Mouse (Mus musculus): ENCODE measurements around the gene Pik3ca.

The Pik3ca gene

DNA sequence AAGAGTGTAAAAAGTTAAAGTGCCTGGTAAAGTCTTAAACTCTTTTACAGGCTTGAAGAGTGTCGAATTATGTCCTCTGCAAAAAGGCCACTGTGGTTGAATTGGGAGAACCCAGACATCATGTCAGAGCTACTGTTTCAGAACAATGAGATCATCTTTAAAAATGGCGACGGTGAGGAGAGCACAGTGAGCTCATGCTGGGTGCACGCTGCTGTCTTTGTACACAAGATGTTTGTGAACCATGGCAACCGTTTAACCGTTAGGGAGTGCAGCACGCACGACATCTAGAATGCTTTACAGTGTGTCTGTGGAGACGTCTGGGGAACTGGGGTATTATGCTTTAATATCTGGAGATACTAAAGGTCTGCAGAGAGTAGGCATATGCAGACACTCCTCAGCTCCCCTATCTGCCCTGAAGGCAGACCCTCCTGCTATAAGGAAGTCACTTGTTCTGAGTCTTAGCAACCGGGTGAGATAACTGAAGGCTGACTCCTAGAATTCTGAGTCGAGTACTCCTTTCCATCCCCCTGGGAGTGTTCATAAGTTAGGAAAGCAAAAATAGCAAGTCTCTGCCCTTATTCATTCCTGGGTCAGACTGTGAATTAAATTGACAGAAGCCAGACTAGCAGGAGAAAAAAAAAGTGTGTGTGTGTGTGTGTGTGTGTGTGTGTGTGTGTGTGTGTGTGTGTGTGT, 57.0 kb downstream of the Pik3ca start:
- DNase-seq, result no peak

DNA sequence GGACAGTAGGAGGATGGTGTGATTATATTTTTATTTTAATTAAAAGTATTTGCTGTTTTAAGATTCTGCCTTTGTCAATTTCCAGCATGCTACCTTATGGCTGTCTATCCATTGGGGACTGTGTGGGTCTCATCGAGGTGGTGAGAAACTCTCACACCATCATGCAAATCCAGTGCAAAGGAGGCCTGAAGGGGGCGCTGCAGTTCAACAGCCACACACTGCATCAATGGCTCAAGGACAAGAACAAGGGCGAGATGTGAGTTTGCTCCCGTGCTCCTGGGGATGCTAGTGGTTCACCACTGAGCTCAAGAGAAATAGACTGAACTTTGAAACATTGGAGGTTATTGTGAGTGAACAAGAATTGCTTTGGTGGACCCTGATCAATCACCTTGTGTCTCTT, 62.3 kb downstream of the Pik3ca start:
- DNase-seq, result peak; percentile 49

DNA sequence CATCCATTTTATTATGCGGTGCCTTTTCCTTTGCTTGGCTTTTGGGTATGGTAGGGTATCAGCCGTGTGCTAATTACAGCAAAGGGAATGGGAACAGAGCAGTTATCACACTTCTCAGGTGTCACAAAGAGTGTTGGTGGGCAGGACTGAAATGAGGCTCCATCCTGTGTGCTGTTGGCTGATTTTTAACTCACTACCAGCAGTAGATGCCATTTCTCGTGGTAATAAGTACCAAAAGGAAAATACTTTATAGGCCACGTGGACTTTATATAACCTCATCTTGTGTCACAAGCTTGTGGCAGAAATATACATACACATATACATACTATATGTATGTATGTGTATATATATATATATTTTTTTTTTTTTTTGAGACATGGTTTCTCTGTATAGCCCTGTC, 69.8 kb downstream of the Pik3ca start:
- no peak for DNase-seq

DNA sequence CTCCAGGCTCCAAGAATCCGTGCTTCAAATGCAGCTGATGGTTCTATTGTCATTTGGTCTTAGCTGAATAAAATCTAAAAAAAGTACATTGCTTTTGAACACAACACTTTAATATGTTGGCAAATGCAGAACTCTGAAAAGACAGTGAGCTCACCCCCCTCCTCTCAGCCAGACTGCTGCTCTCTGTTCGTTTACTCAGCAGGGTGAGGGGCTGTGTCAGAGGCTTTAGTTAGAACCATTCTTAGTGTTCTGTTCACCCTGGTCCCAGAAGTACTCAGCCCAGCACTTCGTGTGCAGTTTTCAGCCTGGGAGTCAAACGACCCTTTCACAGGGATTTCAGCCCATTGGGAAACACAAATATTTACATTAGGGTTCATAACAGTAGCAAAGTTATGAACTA, 70.9 kb downstream of the Pik3ca start:
- DNase-seq, result no peak

DNA sequence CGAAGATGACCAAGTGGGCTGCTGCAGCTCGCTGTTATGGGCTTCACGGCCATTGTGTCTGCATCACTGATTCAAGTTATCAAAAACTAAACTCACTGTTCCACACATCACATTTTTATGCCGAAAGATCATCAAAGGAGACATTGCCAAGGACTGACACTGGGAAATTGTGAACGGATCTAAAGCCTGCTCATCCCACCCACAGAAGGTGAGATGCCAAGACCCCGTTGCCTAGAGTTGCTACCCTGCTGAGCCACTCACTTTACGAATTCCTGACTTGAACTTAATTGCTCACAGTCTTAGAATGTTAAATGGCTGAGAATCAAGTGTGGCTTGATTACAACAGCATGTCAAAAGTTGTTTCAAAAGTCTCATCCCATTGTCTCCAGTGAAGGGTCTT, 73.0 kb downstream of the Pik3ca start:
- no peak for DNase-seq

DNA sequence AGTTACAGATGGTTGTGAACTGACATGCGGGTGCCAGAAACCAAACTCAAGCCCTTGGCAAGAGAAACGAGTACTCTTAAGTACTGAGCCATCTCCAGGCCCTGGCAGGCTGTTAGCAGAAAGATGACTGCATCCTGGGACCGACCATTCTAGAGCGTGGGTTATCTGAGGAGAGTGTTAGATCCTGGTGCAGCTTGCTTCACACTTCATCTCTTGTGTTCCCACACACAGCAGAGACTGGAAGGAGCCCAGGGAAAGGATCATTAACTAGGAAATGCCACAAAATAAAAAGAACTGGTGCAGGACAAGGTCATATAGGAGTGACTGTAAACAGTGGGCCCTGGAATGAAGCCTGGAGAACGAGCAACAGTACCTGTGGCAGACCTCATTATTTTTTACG, 73.6 kb downstream of the Pik3ca start:
- peak; percentile 47 for DNase-seq

DNA sequence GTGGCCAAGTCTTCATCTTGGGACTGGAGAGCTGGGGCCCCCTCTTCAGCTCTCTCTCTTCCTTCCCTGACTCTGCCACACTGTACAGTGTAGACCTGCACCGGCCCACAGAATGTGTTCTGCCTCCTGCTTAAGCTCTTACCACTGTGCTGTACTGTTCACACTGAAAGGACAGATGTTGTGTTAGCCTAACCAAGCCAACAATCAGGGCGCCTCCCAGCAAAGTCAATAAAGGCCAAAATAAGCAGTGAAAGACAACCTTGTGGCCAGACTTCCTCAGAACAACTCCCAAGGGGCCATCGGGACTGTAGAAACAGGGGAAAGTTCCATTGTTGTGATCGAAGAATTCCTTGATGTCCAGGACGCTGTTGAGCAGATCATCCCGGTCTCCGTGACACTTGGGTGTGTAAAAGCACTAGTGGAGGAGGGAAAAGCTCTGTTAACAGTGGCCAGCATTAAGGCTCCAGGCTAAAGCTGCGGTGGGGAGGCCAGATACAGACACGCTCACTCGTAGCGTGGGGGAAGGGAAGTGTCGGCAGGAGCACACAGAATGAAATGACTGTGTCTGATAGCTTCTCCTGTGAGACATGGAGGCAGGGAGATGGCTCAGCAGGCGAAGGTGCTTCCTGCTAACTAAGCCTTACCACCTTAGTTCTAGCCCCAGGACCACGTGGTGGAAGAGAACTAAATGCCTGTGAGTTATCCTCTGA, 74.9 kb downstream of the Pik3ca start:
- peak; percentile 5 for DNase-seq

DNA sequence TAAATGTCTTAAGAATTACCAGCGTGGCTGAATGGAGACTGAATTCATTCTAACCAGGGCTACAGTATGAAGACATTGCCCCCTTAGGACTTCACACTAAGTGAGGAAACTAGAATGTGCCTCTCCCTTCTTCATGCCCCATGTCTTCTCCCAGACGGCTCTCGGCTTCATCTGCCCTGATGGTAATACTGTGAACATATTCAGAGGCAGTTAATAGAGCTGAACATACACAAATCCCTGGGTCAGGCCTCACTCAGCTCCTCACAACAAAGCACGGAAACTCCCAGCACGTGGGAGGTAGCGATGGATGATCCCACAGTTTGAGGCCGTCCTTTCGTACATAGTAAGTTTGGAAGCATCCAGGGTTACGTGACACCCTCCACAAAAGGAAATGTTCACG, 75.7 kb downstream of the Pik3ca start:
- DNase-seq, result no peak

DNA sequence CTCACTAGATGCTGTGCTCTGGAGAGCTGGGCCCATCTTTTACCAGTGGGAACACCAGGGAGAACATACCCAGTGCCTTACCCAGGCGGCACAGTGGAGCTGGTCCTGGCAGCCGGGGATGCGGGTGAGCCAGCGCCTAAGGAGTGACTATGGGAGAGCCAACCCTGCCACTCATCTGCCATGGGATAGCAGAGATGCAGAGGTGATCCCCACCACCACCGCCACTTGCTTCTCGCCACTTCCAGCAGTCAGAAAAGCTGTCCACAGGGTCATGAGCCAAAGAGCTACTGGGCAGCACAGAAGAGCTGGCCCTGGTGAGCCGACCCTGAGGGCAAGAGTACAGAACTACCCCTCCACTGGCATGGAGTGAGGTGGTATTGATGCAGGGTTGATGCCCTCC, 82.5 kb downstream of the Pik3ca start:
- no peak for DNase-seq

DNA sequence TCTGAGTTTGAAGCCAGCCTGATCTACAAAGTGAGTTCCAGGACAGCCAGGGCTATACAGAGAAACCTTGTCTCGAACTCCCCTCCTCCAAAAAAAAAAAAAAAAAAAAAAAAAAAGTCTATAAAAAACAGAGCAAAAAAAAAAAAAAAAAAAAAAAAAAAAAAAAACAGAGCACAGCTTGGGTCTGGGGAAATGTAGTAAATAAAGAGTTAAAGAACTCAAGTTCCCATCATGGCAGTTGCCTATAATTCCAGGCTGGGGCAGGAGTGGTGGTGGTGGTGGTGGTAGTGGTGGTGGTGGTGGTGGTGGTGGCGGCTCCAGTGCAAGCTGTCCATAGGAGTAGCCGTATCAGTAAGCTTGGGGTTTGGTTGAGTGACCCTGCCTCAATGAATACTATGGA, 85.6 kb downstream of the Pik3ca start:
- DNase-seq, result no peak

DNA sequence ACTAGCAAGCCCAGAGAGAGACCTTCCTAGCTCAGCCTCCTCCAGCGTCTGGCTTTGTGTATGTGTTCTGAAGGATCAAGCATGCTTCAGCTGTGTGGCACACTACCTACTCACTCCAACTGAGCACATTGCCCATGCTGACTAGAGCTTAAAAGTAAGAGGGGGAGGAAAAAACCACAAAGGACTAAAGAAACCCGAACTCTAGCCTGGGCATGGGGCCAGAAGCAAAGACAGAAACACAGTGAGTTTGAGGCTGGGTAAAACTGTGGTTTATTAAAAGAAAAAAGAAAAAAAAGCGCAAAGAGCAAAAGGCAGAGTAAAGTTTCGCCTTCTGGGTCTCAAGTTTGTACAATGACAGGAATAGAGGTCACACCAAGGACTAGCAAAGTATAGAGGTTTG, 89.1 kb downstream of the Pik3ca start:
- DNase-seq, result no peak

DNA sequence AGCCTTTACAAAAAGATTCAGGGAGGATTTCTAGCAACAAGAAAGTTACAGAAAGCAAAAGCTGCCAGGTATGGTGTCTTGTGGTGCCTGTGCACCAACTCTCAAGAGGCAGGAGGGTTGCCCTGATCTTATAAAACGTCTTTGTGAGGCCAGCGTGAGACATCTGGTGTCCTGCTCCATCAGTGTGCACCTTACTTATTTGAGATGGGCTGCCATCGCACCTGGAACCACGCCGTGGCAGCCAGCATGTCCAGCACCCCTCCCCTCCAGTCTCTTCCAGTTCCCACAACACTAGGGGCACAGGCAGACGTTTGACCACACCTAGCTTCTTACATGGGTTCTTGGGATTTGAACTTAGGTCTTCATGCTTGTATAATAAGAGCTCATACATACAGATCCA, 90.7 kb downstream of the Pik3ca start:
- peak; percentile 0 for DNase-seq

DNA sequence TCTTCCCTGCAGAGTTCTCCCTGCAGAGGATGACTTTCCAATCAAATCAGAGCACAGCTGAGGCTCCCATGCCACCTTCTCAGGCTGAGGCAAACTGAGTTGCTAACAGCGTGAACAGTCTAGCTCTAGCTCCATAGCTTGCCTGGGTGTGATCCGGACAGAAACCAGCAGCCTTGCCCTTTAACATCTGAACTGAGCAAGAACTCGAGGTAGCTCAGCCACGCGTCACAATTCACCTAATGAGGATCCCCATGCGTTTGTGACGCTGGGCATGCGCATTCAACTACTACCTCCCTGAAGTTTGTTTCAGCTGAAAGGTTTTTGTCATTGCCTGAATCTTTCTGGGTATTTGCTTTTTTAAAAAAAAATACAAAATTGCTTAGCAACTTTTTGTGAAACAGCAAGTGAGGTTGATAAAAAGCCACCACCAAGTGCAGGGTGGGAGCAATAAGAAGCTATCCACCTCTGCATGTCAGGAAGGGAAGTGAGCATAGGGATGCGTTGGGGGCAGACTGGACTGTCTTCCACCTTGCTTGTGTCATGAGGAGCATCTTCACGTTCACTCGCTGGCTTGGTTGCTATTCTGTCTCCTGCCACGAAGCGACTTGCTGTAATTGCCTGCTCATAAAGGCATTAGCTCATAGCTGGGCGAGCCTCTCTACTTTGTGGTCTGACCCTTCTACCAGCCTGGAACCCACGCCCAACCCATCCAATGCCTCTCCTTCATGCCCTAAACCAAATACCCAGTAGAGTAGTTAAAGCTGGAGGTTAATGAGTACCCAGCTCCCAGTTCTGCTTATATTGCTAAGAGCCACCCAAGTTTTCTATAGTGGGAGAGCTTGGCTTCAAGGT, 92.8 kb downstream of the Pik3ca start:
- peak; percentile 1 for DNase-seq

DNA sequence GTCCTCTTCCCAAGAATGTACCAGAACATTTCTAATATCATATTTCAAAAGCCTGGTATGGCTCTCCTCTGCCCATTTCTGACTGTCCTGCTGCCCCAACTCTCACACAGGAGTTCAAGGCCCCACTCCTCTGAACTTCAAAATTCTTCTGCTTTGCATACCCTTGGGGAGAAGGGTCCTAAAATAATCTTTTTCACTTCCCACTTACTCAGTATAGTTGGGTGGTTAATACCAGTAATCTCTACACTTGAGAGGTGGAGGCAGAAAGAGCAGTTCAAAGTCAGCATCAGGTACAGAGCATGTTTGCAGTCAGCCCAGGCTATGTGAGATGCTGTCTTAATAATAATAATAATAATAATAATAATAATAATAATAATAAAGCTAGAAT, 93.5 kb downstream of the Pik3ca start:
- no peak for DNase-seq

DNA sequence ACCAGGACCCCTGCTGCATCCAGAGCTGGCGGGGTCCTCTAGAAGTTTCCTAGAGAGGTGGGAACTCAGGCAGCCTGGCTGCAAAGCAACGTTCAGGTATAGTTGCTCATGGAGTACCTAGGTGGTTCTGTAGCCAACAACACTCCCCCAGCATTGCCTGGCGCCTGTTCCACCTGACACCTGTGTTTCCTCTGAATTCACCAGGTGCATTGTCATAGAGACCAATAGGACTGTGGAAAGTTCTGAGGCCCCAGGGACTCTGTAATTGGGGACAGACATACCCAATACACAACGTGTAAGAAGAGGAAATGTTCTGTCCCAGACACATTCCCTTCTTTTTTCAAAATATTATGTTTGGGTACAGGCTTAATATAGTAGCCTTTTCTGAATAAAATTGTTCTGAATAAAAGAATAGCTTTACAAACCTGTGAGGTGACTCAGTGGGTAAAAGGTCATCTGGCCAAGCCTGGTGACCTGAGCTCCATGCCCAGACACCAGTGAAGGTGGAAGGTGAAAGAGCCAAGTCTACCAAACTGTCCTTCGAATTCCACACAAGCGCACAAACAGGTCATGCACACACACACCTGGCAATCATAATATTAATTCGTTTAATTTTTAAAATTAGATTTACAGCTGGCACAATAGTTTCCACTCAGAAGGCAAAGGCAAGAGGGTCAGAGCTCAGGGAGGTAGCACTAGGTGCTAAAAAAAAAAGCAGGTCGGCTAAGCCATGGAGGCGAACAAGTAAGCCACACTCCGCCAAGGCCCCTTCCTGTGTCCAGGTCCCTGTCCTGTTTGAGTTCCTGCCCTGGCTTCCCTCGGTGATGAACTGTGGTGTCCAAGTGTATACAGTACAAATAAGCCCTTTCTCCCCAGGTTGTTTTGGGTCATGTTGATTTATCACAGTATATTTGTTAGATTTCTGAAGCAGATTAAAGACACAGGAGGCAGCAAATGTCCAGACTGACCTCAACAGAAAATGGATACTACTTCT, 94.9 kb downstream of the Pik3ca start, which contains the start of gene Kcnmb3:
Kcnmb3 (minus strand) TSS at position 135 of the 994 bp plus-strand sequence.
- no peak for DNase-seq

DNA sequence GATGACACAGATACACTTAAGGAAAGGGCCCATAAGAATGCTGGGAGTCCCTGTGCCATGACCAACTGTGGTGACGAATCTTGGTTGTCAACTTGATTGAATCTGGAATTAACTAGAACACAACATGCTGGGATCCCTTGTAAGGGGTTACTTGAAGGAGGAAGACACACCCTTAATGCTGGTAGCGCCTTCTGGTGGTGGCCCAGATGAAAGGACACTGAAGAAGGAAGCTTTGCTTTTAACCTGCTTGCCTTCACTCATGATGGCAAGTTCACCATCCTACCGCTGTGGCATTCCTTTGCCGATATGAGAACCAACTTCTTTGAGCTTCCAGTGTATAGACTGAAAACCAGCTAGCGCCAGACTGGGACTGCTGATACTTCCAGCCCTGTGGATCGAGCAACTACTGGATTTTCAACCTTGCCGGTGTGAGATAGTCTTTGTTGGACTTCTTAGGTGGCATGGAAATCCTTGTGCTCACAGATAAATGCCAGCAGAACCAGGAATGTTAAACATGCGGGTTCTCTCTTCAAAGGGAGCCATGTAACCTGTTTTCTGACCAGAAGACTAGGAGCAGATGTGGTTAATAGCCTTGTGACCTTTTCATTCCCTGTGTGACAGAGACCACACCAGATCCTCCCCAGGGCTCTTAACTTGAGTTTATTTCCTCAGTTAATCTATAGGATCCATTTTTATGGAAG, 97.1 kb downstream of the Pik3ca start:
- no peak for DNase-seq

DNA sequence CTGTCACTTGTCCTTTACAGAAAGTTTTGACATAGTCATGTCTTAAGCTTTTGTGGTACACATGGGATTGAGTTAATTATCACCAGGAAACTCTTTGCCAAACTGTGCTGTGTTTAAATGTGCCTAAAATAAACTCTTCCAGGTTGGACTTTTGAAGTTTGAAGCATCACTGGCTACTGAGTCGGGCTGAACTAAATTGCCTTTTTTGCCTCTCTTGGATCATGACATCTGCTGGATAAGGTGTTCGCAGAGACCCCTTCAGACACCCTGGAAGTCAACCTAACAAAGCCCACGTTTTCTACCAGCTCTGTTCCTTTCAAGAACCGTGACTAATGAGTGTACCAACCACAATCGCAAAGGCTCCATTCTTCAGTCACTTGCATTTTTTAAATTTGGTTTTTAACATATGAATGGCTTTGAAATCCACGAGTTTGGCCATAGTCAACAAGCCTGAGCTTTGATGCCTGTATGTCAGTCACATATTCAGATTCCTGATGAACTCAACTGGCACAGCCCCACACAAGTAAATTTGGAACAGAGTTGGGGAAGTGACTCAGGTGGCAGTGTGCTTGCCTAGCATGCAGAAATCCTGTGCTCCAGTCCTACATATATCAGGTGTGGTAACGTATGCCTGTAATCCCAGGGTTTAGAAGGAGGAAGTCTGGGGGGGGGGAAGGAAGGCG, 97.8 kb downstream of the Pik3ca start:
- DNase-seq, result peak; percentile 31

DNA sequence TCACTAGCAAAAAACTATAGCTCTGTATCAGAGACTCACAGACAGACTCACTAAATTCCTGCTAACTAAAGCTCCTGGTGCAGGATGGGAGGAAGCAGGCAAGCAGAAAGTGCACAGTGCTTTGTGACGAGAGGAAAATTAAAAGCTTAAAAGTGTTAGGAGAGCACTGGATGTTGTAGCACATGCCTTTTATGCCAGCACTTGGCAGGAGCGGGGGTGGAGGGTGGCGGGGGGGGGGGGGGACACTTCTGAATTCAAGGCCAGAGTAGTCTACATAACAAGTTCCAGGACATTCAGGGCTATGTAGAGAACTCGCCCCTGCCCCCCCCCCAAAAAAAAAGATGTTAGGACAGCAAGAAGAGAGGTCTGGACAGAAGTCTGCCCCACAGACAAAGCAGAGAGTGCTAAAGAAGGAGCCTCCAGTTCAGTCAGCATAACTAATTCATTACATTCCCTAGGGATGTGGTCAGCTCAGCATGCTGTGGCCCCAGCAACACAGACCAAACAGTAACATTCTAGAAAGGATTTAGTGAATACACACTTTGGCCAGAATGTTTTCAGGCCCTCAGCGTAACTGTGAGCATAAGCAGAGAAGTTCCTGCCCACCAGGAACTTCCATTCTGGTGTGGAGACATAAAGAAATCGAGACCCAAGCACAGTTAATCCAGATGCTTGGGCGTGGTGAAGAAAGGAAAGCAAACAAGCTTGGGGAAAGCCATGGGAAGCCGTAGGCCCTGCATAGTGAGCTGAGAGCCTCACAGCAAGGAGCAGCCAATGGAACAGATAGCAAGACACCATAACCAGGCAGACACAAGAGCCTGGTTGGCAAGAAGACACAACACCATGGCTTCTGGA, 98.6 kb downstream of the Pik3ca start:
- no peak for DNase-seq

DNA sequence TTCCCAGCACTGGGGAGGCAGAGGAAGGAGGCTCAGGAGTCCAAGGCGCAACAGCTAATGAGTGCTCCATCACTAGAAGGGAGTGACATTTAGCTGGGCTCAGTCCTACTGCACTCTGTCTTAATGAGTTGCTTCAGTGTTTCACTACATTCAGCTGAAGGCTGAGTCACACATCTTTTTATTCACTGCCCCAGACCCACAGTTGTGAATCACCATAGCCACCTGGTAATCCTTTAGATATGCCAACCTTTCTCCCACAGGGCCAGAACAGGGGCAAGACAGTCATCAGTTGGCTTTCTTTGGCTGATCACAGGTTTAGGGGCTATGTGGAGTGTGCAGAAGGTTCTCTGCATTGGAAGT, 99.2 kb downstream of the Pik3ca start:
- no peak for DNase-seq

DNA sequence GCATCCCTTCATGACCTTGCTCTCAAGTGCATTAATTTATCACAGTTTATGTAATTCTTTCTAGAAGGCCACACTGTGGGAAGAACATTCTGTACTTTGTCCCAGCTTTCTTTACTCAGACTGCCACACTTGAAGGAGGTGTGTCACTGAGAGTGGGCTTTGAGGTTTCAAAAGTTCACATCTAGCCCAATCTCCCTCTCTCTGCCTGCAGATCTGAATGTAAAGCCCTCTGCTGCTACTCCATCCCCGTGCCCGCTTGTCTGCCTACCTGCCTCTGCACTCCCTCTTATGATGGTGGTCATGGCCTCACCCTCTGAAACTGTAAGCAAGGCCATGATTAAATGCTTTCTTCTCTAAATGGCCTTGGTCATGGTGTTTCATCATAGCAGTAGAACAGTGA, 102.9 kb downstream of the Pik3ca start:
- no peak for DNase-seq

Data from kidney, adult 11 months (tissue).